Mouse (Mus musculus) limb, embryonic 15.5 days (tissue): Measurements from ENCODE around the gene Ucp2. TPM values are rescaled to one million over a fixed set of nuclear protein-coding genes. Genes with fewer than 3 reads are reported as not detected.

ENCODE experiments used
- ATAC-seq: fragments of 200-750 bp; cut with Nextera tagmentation; 2 replicates; pipeline ENCODE4 v1.8.0; 2017; ENCODE audit warnings: low read depth, moderate TSS enrichment; ENCODE audit not compliant: insufficient number of reproducible peaks, low FRiP score, low TSS enrichment
- H3K27ac ChIP-seq: fragments of 300-500 bp; sonication (generic); 2 replicates; pipeline ENCODE4 v1.5.1; 2015; ENCODE audit warnings: moderate library complexity, mild to moderate bottlenecking, inconsistent platforms
- H3K27me3 ChIP-seq: fragments of 300-500 bp; sonication (generic); 2 replicates; pipeline ENCODE4 v1.6.1; 2015; ENCODE audit warnings: inconsistent platforms
- H3K36me3 ChIP-seq: fragments of 300-500 bp; sonication (generic); 2 replicates; pipeline ENCODE4 v1.6.1; 2015; ENCODE audit warnings: inconsistent platforms
- H3K4me1 ChIP-seq: fragments of 300-500 bp; sonication (generic); 2 replicates; pipeline ENCODE4 v1.6.1; 2015; ENCODE audit warnings: inconsistent platforms
- H3K4me2 ChIP-seq: fragments of 300-500 bp; sonication (generic); 2 replicates; pipeline ENCODE4 v1.6.1; 2015; ENCODE audit warnings: mild to moderate bottlenecking, inconsistent platforms
- H3K4me3 ChIP-seq: fragments of 300-500 bp; sonication (generic); 2 replicates; pipeline ENCODE4 v1.5.1; 2015; ENCODE audit warnings: mild to moderate bottlenecking, inconsistent platforms
- H3K9ac ChIP-seq: fragments of 300-500 bp; sonication (generic); 2 replicates; pipeline ENCODE4 v1.6.1; 2015; ENCODE audit warnings: inconsistent platforms
- H3K9me3 ChIP-seq: fragments of 300-500 bp; sonication (generic); 2 replicates; pipeline ENCODE4 v1.6.1; 2016; ENCODE audit warnings: inconsistent platforms
- WGBS: fragments of 180-500 bp; shearing (Covaris S2); methylation state at CpG from one replicate; pipeline ENCODE4 v1.1.7; 2015; 5-methylcytosine and 5-hydroxymethylcytosine counted together
- polyA plus RNA-seq: library from polyadenylated mRNA; unstranded; fragments of >200 nt; fragmentation: Nextera tagmentation; extraction: Ambion mirVana; gene quantifications from 2 replicates; pipeline ENCODE4 v1.2.1, GENCODE M21; 2015

Ucp2 gene
- polyA plus RNA-seq = 141 and 187 TPM in 2 replicates

DNA sequence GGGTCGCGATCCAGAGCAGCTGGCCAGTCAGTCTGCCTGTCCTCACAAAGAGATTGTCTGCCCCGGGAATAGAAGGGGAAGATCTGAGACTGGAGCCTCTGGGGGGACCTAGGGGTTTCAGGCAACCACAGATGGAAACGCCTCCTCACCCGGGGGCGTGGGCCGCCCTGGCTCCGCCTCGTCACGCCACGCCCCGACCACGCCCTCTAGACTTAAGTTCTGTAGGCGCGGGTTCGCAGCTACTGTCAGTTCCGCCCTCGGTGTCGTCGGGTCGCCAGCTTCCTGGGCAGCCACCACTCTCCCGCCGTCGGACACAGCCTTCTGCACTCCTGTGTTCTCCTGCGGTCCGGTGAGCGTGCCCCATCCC, at the start of gene Ucp2:
TSS of gene Ucp2 (plus strand) at position 221 of the 367 bp plus-strand sequence.
- WGBS = under 1% methylated on average over 27 of the region's 27 CpGs

DNA sequence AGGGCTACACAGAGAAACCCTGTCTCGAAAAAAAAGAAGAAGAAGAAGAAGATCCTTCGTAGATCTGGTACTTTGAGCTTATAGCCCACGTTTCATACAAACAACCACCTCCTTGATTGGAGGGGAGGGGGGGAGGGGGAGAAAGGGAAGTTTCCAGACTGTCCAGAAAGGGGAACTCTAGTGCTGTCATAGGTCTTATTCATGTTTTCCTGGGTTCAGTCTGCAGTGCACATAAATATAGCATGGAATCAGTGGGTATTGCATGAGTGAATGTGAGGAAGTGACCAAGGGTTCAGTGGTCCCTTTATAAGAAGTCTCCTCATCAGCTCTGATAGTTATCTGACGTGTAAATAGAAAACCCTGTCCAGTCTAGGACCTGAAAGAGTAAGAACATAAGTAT, 49.4 kb upstream of the Ucp2 start:
- no peak overlapping the region for H3K27ac ChIP-seq
- H3K4me3 ChIP-seq = no peak overlapping the region
- H3K9ac ChIP-seq = no peak overlapping the region
- H3K9me3 ChIP-seq = no peaks in the 10 kb centered on the region
- H3K4me2 ChIP-seq = no peak overlapping the region
- ATAC-seq = no peak
- 87% methylated on average over 4 of the region's 4 CpGs for WGBS
- no peaks in the 10 kb centered on the region for H3K27me3 ChIP-seq
- no peaks in the 10 kb centered on the region for H3K4me1 ChIP-seq
- H3K36me3 ChIP-seq = peaks cover 69% of the 10 kb centered on the region

More for the DNA sequence above, at the start of gene Ucp2:
- ATAC-seq = no peak; the same call in 1 of the 2 replicates
- Histone ChIP-seq H3K4me2 (peak within 1 kb of the TSS; percentile 86), H3K36me3 (peaks cover 9% of the 10 kb centered on the region), H3K27me3 (no peaks in the 10 kb centered on the region), H3K4me3 (peak within 1 kb of the TSS; percentile 49), H3K27ac (peak within 1 kb of the TSS; percentile 61; the same call in 1 of the 2 replicates), H3K9me3 (no peaks in the 10 kb centered on the region), H3K9ac (peak within 1 kb of the TSS; percentile 27; the same call in 1 of the 2 replicates), H3K4me1 (peaks cover 41% of the 10 kb centered on the region)

DNA sequence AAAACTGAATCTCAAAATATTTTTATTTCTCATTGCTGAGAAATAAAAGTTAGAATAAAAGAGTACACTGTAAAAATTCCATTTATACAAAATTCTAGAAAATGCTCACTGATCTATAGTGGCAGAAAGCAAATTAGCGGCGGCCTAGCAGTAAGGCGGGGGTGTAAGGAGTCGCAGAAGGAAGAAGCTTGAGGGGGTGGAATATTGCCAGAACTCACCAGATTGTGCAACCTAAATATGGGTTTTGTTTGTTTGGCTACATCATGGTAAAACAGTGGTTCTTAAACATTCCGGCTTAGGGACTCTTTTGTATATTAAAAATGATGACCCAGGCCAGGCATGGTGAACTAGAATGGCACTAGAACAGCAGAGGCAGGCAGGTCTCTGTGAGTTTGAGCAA, 46.9 kb upstream of the Ucp2 start:
- Histone ChIP-seq H3K36me3 (peaks cover 71% of the 10 kb centered on the region), H3K27me3 (no peaks in the 10 kb centered on the region), H3K4me1 (no peaks in the 10 kb centered on the region), H3K27ac (no peak overlapping the region), H3K4me3 (no peak overlapping the region), H3K9me3 (no peaks in the 10 kb centered on the region), H3K9ac (no peak overlapping the region), H3K4me2 (no peak overlapping the region)
- WGBS = 98% methylated on average over 5 of the region's 5 CpGs
- no peak for ATAC-seq

DNA sequence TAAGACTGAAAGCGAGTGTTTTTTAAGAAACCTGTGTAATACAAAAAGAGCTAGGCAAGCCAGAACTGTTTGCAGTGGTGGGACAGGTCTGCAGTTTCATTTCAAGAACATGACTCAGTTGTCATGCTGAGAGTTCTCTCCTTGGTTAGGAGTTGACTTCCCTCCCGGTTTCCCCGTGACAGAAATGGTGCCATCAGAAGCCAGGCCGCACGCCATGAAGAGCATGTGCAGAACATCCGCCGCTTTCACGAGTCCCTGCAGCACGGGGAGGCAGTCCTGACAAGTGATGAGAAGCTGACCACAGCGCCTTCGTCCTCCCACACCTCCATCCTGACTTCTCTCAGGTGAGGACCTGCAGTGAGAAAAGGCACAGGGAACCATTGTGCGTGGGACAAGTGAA, 44.6 kb upstream of the Ucp2 start:
- H3K27me3 ChIP-seq = no peaks in the 10 kb centered on the region
- H3K36me3 ChIP-seq = peaks cover 74% of the 10 kb centered on the region
- no peak overlapping the region for H3K4me2 ChIP-seq
- H3K4me1 ChIP-seq = no peaks in the 10 kb centered on the region
- 91% methylated on average over 12 of the region's 12 CpGs for WGBS
- H3K9ac ChIP-seq = no peak overlapping the region
- no peak for ATAC-seq
- H3K9me3 ChIP-seq = no peaks in the 10 kb centered on the region
- no peak overlapping the region for H3K27ac ChIP-seq
- no peak overlapping the region for H3K4me3 ChIP-seq

DNA sequence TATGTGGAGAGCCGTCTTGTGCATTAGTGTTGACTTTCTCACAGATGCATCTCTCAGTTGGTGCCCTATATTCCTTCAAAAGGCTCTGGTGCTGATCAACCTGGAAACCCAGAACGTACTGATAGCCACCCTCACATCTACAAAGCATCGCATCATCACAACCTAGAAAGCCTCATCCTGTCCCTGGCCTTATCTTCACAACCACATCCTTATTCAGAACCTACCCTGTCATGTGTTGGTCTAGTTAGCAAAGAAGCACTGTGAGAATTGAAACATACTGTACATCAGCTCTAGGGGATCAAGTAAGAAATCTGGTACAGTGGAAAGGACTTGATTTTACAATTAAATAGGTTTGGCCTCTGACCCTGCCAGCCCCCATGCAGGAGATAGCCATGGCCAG, 44.2 kb upstream of the Ucp2 start:
- H3K4me2 ChIP-seq = no peak overlapping the region
- no peaks in the 10 kb centered on the region for H3K4me1 ChIP-seq
- ATAC-seq = no peak
- H3K27me3 ChIP-seq = no peaks in the 10 kb centered on the region
- peaks cover 74% of the 10 kb centered on the region for H3K36me3 ChIP-seq
- 91% methylated on average over 3 of the region's 3 CpGs for WGBS
- no peak overlapping the region for H3K9ac ChIP-seq
- no peak overlapping the region for H3K27ac ChIP-seq
- H3K4me3 ChIP-seq = no peak overlapping the region
- no peaks in the 10 kb centered on the region for H3K9me3 ChIP-seq

DNA sequence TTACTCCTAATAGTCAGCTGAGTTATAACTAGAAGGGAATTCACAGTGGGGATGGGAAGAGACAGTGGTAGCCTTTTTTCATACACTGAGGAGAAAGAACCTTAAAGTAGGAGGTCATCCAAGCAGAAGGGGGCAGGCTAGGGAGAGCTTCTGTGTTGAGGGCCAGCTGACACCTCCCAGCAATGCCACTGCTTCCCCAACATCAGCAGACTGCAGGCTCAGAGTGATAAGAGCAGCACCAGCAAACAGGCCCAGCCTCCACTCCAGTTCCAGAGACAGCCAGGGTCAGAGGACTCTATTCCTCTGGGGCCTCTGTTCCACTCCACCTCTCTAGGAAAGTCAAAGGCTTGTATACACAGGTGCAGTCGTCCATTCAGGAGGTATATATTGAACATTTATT, 35.0 kb upstream of the Ucp2 start:
- Histone ChIP-seq H3K27ac (no peak overlapping the region), H3K36me3 (peaks cover 66% of the 10 kb centered on the region)
- no peak for ATAC-seq

DNA sequence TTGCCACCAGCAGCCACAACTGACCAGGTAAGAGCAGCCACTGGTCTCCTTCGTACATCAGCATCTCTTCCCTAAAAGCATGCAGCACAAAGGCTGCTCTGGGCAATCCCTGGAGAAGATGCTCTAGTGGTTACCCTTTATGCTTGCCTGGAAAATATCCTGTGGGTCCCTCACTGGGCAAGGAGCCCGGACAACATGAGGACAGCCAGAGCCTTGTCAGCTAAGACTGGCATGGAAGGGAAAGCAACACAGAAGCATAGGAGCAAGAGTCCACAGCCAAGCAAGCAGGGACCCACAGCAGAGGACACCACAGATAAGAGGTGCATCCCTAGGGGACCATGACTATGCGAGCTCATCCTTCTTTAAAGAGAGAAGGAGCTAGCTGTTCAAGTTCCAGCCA, 33.3 kb upstream of the Ucp2 start:
- 93% methylated on average over 3 of the region's 3 CpGs for WGBS
- Histone ChIP-seq H3K9me3 (no peaks in the 10 kb centered on the region), H3K4me3 (no peak overlapping the region), H3K4me1 (no peaks in the 10 kb centered on the region), H3K4me2 (no peak overlapping the region), H3K27ac (no peak overlapping the region), H3K27me3 (no peaks in the 10 kb centered on the region), H3K9ac (no peak overlapping the region), H3K36me3 (peaks cover 58% of the 10 kb centered on the region)
- ATAC-seq = no peak

More for the DNA sequence above, 35.0 kb upstream of the Ucp2 start:
- Histone ChIP-seq H3K9me3 (no peaks in the 10 kb centered on the region), H3K4me1 (no peaks in the 10 kb centered on the region), H3K4me2 (no peak overlapping the region), H3K27me3 (no peaks in the 10 kb centered on the region), H3K4me3 (no peak overlapping the region), H3K9ac (no peak overlapping the region)
- WGBS = 69% methylated on average over 1 of the region's 1 CpGs

DNA sequence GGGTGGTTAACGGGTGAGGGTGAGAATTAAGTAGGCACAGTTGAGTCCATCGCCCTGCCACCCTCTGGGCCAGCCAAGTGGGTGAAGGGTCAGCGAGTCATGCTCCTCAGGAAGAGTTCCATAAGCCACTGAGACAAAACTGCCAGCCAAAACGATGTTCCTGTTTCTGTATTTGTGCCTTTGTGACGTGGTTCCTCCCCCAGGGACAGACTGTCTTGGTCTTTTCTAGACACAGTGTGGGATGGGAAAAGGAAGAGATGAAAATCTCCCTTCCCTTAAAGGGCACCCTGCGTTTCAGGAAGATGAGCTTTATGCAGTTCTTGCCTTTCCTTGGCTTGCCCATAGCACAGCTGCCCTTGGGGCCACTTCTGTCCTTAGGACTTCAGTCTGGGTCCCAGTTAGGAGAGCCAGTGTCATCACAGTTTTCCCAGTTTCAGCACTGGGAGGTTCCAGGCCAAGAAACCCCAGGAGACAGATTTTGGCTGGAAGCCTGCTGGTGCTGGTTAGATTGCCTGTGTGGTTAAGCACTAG, 31.5 kb upstream of the Ucp2 start:
- no peak overlapping the region for H3K4me3 ChIP-seq
- peaks cover 40% of the 10 kb centered on the region for H3K36me3 ChIP-seq
- no peak overlapping the region for H3K9ac ChIP-seq
- no peaks in the 10 kb centered on the region for H3K27me3 ChIP-seq
- no peaks in the 10 kb centered on the region for H3K9me3 ChIP-seq
- no peak overlapping the region for H3K4me2 ChIP-seq
- H3K4me1 ChIP-seq = peaks cover 10% of the 10 kb centered on the region
- no peak overlapping the region for H3K27ac ChIP-seq
- ATAC-seq = no peak
- WGBS = 83% methylated on average over 6 of the region's 6 CpGs

DNA sequence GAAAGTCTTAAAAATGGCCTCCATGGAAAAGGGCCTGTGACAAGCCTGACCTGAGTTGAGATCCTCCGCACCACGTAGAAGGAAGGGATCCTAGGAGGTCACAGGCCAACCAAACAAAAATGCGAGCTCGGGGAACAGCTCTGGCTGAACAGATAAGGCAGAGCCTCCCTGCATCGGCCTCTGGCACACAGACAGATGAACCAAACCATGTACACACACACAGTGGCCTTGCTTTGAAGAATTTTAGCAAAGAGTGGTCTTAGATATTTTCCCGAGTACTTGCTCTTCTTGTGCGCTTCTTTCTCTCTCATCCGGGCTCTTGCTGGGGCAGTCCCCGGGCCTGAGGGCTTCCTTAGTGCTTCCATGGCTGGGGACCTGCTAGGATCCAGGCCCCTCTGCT, 29.9 kb upstream of the Ucp2 start:
- H3K4me3 ChIP-seq = no peak overlapping the region
- no peaks in the 10 kb centered on the region for H3K27me3 ChIP-seq
- WGBS = 83% methylated on average over 9 of the region's 9 CpGs
- no peak overlapping the region for H3K27ac ChIP-seq
- H3K9ac ChIP-seq = no peak overlapping the region
- no peak for ATAC-seq
- peaks cover 10% of the 10 kb centered on the region for H3K4me1 ChIP-seq
- no peak overlapping the region for H3K4me2 ChIP-seq
- H3K36me3 ChIP-seq = peaks cover 35% of the 10 kb centered on the region
- no peaks in the 10 kb centered on the region for H3K9me3 ChIP-seq

DNA sequence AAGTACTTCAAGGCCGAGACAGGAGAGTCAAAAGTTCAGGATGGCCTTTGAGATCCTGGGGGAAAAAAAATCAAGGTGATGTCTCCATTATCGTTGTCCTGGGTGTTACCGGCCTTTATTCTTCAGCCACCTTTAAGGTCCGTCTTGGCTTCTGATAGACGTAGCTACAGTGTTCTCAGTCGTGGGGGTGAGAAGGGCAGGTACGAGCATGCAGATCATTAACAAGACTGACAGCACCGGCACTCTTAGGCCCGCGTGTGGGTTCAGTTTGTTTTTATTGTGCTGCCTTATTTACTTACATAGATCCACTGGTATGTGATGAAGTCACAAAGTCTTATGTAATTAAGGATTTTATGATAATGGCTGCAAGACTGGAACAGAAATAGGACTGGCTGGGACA, 29.4 kb upstream of the Ucp2 start:
- no peak for ATAC-seq
- H3K4me1 ChIP-seq = peaks cover 10% of the 10 kb centered on the region
- H3K27me3 ChIP-seq = no peaks in the 10 kb centered on the region
- no peak overlapping the region for H3K4me2 ChIP-seq
- no peak overlapping the region for H3K9ac ChIP-seq
- peaks cover 35% of the 10 kb centered on the region for H3K36me3 ChIP-seq
- H3K9me3 ChIP-seq = no peaks in the 10 kb centered on the region
- H3K4me3 ChIP-seq = no peak overlapping the region
- 67% methylated on average over 10 of the region's 10 CpGs for WGBS
- no peak overlapping the region for H3K27ac ChIP-seq

DNA sequence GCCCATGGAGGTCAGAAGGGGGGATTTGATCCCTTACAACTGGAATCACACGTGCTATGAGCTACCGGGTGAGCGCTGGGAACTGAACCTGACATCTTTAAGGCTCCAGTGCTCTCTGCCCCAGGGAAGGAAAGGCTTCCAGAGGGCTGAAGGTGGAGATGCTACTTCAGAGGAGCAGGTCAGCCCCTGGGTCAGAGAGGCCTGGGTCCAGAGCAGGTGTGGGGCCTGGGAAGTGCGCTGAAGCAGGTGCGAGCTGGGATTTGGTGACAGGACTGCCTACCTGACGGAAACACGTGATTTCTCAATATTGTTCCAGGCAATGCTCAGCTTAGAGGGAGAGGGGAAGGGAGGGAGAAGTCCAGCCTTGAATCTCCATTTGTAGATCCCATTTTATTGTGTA, 28.9 kb upstream of the Ucp2 start:
- 84% methylated on average over 7 of the region's 7 CpGs for WGBS
- H3K27me3 ChIP-seq = no peaks in the 10 kb centered on the region
- H3K36me3 ChIP-seq = peaks cover 40% of the 10 kb centered on the region
- no peak overlapping the region for H3K4me3 ChIP-seq
- no peak overlapping the region for H3K27ac ChIP-seq
- H3K4me1 ChIP-seq = peaks cover 10% of the 10 kb centered on the region
- H3K4me2 ChIP-seq = no peak overlapping the region
- ATAC-seq = no peak
- no peak overlapping the region for H3K9ac ChIP-seq
- H3K9me3 ChIP-seq = no peaks in the 10 kb centered on the region

DNA sequence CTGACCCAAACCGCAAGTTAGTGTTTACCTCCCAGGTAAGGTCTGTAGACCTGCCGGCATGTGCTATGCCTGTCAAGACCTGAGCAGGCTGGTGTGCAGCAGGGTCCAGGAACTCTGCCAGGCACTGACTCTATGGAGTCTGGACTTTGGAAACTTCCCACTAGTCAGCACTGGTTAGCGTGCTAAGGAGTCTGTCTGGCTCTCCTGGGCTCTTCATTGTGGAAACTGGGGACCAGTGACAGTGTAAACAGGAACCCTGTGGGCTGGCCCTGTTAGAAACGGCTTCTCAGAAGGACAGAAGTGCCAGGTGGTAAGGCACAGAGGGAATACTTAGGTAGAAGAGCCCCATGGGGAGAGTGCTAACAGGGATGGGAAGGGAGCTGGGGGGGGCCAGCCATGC, 27.9 kb upstream of the Ucp2 start:
- Histone ChIP-seq H3K9ac (no peak overlapping the region), H3K27ac (peak overlapping the region; percentile 40; the same call in 1 of the 2 replicates), H3K4me2 (no peak overlapping the region), H3K36me3 (peaks cover 38% of the 10 kb centered on the region), H3K27me3 (no peaks in the 10 kb centered on the region), H3K4me1 (peaks cover 10% of the 10 kb centered on the region), H3K9me3 (no peaks in the 10 kb centered on the region), H3K4me3 (no peak overlapping the region)
- no peak for ATAC-seq
- 74% methylated on average over 4 of the region's 4 CpGs for WGBS
